Mouse (Mus musculus): ENCODE results near the gene Ccnd3.

- no peak for TF ChIP-seq POLR2A (IDR thresholded peaks at IDR 0.05; ENCODE audit: low read depth, low read length)
- TF ChIP-seq CTCF (IDR thresholded peaks at IDR 0.05; ENCODE audit: borderline replicate concordance, insufficient read depth, low read length): no peak
Observed at GRCm38 (mm10) chr17:47475181-47475580, 29.7 kb upstream of the Ccnd3 start.
